Mouse (Mus musculus) lung, adult 2 months (tissue): ENCODE data around the gene Mylpf. TPM values are rescaled to one million over a fixed set of nuclear protein-coding genes. Genes with fewer than 3 reads are reported as not detected.
"Not testable (repeated sequence)": the region's sequence is repeated elsewhere in the genome, so short reads cannot be mapped to it uniquely, and the experiment has no call there.

Source experiments
- DNase-seq: peaks from one replicate; pipeline ENCODE4 v3.0.0; 2022
- H3K4me1 ChIP-seq: fragments of 200-500 bp; 2 replicates; pipeline ENCODE4 v1.6.1; 2011; ENCODE audit warnings: low read length; ENCODE audit not compliant: control insufficient read depth, insufficient read depth
- H3K4me3 ChIP-seq: fragments of 200-500 bp; replicated peaks from 2 replicates; pipeline ENCODE3; 2011; ENCODE audit warnings: low read depth, mild to moderate bottlenecking, control low read depth, low read length; ENCODE audit errors: extremely low read depth
- CTCF ChIP-seq: fragments of 200-500 bp; IDR thresholded peaks from 2 replicates; pipeline ENCODE4 v1.5.1; 2011; ENCODE audit warnings: mild to moderate bottlenecking, low read length, control low read depth; ENCODE audit not compliant: insufficient read depth
- POLR2A ChIP-seq: fragments of 200-500 bp; IDR thresholded peaks from 2 replicates; pipeline ENCODE4 v1.6.1; 2011; ENCODE audit warnings: low read depth, mild to moderate bottlenecking, control low read depth, low read length, borderline replicate concordance; ENCODE audit errors: extremely low read depth
- WGBS: fragments of 180-500 bp; shearing (Covaris S2); methylation state at CpG from one replicate; pipeline ENCODE4 v1.1.7; 2018; 5-methylcytosine and 5-hydroxymethylcytosine counted together
- polyA plus RNA-seq: library from polyadenylated mRNA; depleted of rRNA; stranded (reverse); fragments of >200 nt; gene quantifications from 2 replicates; pipeline ENCODE4 v1.2.3, GENCODE M21; 2012; rRNA removed

Gene Mylpf
- 1.3 and 135 TPM in 2 replicates for polyA plus RNA-seq

- Histone ChIP-seq H3K4me1 (peaks cover 4% of the 10 kb centered on the region), H3K4me3 (peak within 1 kb of the TSS; percentile 83)
- TF ChIP-seq CTCF (peak; percentile 64), POLR2A (peak; percentile 88; the same call in 1 of the 2 replicates)
- peak; percentile 85 for DNase-seq
- WGBS = under 1% methylated on average over 44 of the region's 44 CpGs
Observed at GRCm38 (mm10) chr7:127208553-127209438, at the start of gene Mylpf. Gene Mylpf, plus strand, starts transcription at chr7:127208890.

- Histone ChIP-seq H3K4me3 (peak overlapping the region; percentile 22), H3K4me1 (no peaks in the 10 kb centered on the region)
- TF ChIP-seq CTCF = no peak
- no peak for TF ChIP-seq POLR2A
- DNase-seq = no peak
- WGBS = 74% methylated on average over 5 of the region's 5 CpGs
Observed at GRCm38 (mm10) chr7:127162546-127162945, 46.1 kb upstream of the Mylpf start.

GRCm38 (mm10) chr7:127164002-127164401 is 44.7 kb upstream of the Mylpf start:
- H3K4me3 ChIP-seq = no peak overlapping the region
- no peak for TF ChIP-seq POLR2A
- no peak for DNase-seq
- WGBS = 73% methylated on average over 4 of the region's 4 CpGs
- no peaks in the 10 kb centered on the region for H3K4me1 ChIP-seq

- WGBS = 80% methylated on average over 12 of the region's 12 CpGs
- TF ChIP-seq CTCF = no peak
- no peak for TF ChIP-seq POLR2A
- DNase-seq = no peak
- Histone ChIP-seq H3K4me1 (no peaks in the 10 kb centered on the region), H3K4me3 (no peak overlapping the region)
Observed at GRCm38 (mm10) chr7:127165607-127166493, 42.8 kb upstream of the Mylpf start.

GRCm38 (mm10) chr7:127166501-127166900 is 42.2 kb upstream of the Mylpf start:
- TF ChIP-seq POLR2A (no peak), CTCF (no peak)
- Histone ChIP-seq H3K4me3 (no peak overlapping the region), H3K4me1 (no peaks in the 10 kb centered on the region)
- 70% methylated on average over 5 of the region's 5 CpGs for whole genome bisulfite sequencing
- DNase-seq = no peak

GRCm38 (mm10) chr7:127176937-127177336 is 31.8 kb upstream of the Mylpf start:
- no peaks in the 10 kb centered on the region for H3K4me1 ChIP-seq
- WGBS = 73% methylated on average over 4 of the region's 4 CpGs
- TF ChIP-seq POLR2A (no peak), CTCF (no peak)
- DNase-seq = no peak
- H3K4me3 ChIP-seq = no peak overlapping the region

GRCm38 (mm10) chr7:127180783-127181182 is 27.9 kb upstream of the Mylpf start:
- no peaks in the 10 kb centered on the region for H3K4me1 ChIP-seq
- no peak for DNase-seq
- 25% methylated on average over 2 of the region's 2 CpGs for WGBS
- H3K4me3 ChIP-seq = no peak overlapping the region
- no peak for TF ChIP-seq CTCF
- no peak for TF ChIP-seq POLR2A

GRCm38 (mm10) chr7:127181724-127182123 is 27.0 kb upstream of the Mylpf start:
- WGBS = 37% methylated on average over 3 of the region's 3 CpGs
- not testable (repeated sequence) for H3K4me1 ChIP-seq, H3K4me3 ChIP-seq, DNase-seq

GRCm38 (mm10) chr7:127183345-127183744 is 25.3 kb upstream of the Mylpf start:
- H3K4me1 ChIP-seq = no peaks in the 10 kb centered on the region
- 71% methylated on average over 8 of the region's 8 CpGs for WGBS
- DNase-seq = no peak
- H3K4me3 ChIP-seq = no peak overlapping the region
- TF ChIP-seq POLR2A (no peak), CTCF (no peak)
